Mouse (Mus musculus) MEL (cell line): Measurements from ENCODE around the gene Camk1d. TPM values are rescaled to one million over a fixed set of nuclear protein-coding genes. Genes with fewer than 3 reads are reported as not detected.

Experiments used
- DNase-seq: peaks from one replicate; pipeline ENCODE4 v3.0.0; 2011; ENCODE audit warnings: low read depth, low spot score
- H3K27ac ChIP-seq: 2 replicates; pipeline ENCODE4 v1.5.1; 2012; ENCODE audit warnings: low read depth, mild to moderate bottlenecking, control low read depth, low read length, moderate library complexity; ENCODE audit not compliant: control insufficient read depth
- H3K27me3 ChIP-seq, 2 experiments: fragments of 150-350 bp in 1 of 2; sonication (generic) in 1 of 2; 2 replicates each; pipeline ENCODE4 v1.6.1; 2012; ENCODE audit warnings: low read length in 2 of 2, mild to moderate bottlenecking in 2 of 2, improper control_type of control experiment in 1 of 2, moderate library complexity in 1 of 2; ENCODE audit not compliant: insufficient read depth in 2 of 2, control insufficient read depth in 1 of 2
- H3K36me3 ChIP-seq, 2 experiments: 2 replicates each; pipeline ENCODE4 v1.6.1; 2012 to 2014; ENCODE audit warnings: low read length in 2 of 2, improper control_type of control experiment in 1 of 2, inconsistent platforms in 1 of 2, mild to moderate bottlenecking in 1 of 2; ENCODE audit not compliant: insufficient read depth in 2 of 2, control insufficient read depth in 1 of 2
- H3K4me1 ChIP-seq, 2 experiments: fragments of 150-350 bp in 1 of 2; sonication (generic) in 1 of 2; 2 replicates each; pipeline ENCODE4 v1.6.1; 2012; ENCODE audit warnings: low read length in 2 of 2, improper control_type of control experiment in 1 of 2, mild to moderate bottlenecking in 1 of 2; ENCODE audit not compliant: insufficient read depth in 2 of 2, control insufficient read depth in 1 of 2
- H3K4me3 ChIP-seq, 2 experiments: fragments of 150-350 bp in 1 of 2; sonication (generic) in 1 of 2; 2 replicates each; pipeline ENCODE4 v1.5.1; 2012; ENCODE audit warnings: low read depth in 2 of 2, low read length in 2 of 2, mild to moderate bottlenecking in 2 of 2, moderate library complexity in 2 of 2, control low read depth in 1 of 2, improper control_type of control experiment in 1 of 2; ENCODE audit not compliant: control insufficient read depth in 1 of 2, insufficient read depth in 1 of 2
- H3K79me2 ChIP-seq: 2 replicates; pipeline ENCODE4 v1.6.1; 2012; ENCODE audit warnings: mild to moderate bottlenecking, low read length, moderate library complexity; ENCODE audit not compliant: control insufficient read depth, poor library complexity, insufficient read depth
- H3K9ac ChIP-seq: 2 replicates; pipeline ENCODE4 v1.6.1; 2012; ENCODE audit warnings: low read depth, mild to moderate bottlenecking, control low read depth, low read length, moderate library complexity; ENCODE audit not compliant: control insufficient read depth, poor library complexity, severe bottlenecking
- H3K9me3 ChIP-seq: fragments of 150-350 bp; sonication (generic); replicated peaks from 2 replicates; pipeline ENCODE4 v1.6.1; 2012; ENCODE audit warnings: mild to moderate bottlenecking, low read length, improper control_type of control experiment, moderate library complexity; ENCODE audit not compliant: insufficient read depth
- BHLHE40 ChIP-seq: IDR thresholded peaks from 2 replicates; pipeline ENCODE4 v1.6.1; 2012; ENCODE audit warnings: low read depth, mild to moderate bottlenecking, inconsistent platforms, low read length, improper control_type of control experiment, borderline replicate concordance
- CHD2 ChIP-seq: IDR thresholded peaks from 2 replicates; pipeline ENCODE4 v1.6.1; 2011; ENCODE audit warnings: low read length, improper control_type of control experiment
- EP300 ChIP-seq, 2 experiments: IDR thresholded peaks; 2 replicates each; pipeline ENCODE4 v1.6.1; 2011; ENCODE audit warnings: improper control_type of control experiment in 2 of 2, low read length in 2 of 2, low read depth in 1 of 2, mild to moderate bottlenecking in 1 of 2
- ETS1 ChIP-seq: IDR thresholded peaks from 2 replicates; pipeline ENCODE4 v1.6.1; 2012; ENCODE audit warnings: low read depth, mild to moderate bottlenecking, inconsistent platforms, low read length, improper control_type of control experiment, moderate library complexity
- GABPA ChIP-seq: IDR thresholded peaks from 2 replicates; pipeline ENCODE4 v1.6.1; 2012; ENCODE audit warnings: low read depth, mild to moderate bottlenecking, inconsistent platforms, low read length, improper control_type of control experiment, moderate library complexity
- KAT2A ChIP-seq: conservative IDR thresholded peaks from 2 replicates; pipeline ENCODE4 v1.6.1; 2012; ENCODE audit warnings: low read depth, low read length, improper control_type of control experiment, inconsistent platforms
- MAX ChIP-seq: IDR thresholded peaks from 2 replicates; pipeline ENCODE4 v1.6.1; 2011; ENCODE audit warnings: low read length, improper control_type of control experiment
- MEF2A ChIP-seq: IDR thresholded peaks from 2 replicates; pipeline ENCODE4 v1.6.1; 2014; ENCODE audit warnings: low read depth, mild to moderate bottlenecking, inconsistent platforms, low read length, improper control_type of control experiment; ENCODE audit not compliant: poor library complexity, insufficient replicate concordance, severe bottlenecking; ENCODE audit errors: extremely low read depth
- MYB ChIP-seq: IDR thresholded peaks from 2 replicates; pipeline ENCODE4 v1.6.1; 2011; ENCODE audit warnings: mild to moderate bottlenecking, low read depth, low read length, improper control_type of control experiment
- MYC ChIP-seq: IDR thresholded peaks from 2 replicates; pipeline ENCODE4 v1.6.1; 2011; ENCODE audit warnings: low read depth, mild to moderate bottlenecking, low read length, improper control_type of control experiment, moderate library complexity
- NELFE ChIP-seq: IDR thresholded peaks from 2 replicates; pipeline ENCODE4 v1.6.1; 2011; ENCODE audit warnings: low read depth, low read length, improper control_type of control experiment
- POLR2A ChIP-seq, 2 experiments: IDR thresholded peaks; 2 replicates each; pipeline ENCODE4 v1.6.1; 2011 to 2012; ENCODE audit warnings: low read length in 2 of 2, mild to moderate bottlenecking in 2 of 2, control low read depth in 1 of 2, improper control_type of control experiment in 1 of 2, low read depth in 1 of 2, moderate library complexity in 1 of 2; ENCODE audit not compliant: control insufficient read depth in 1 of 2, insufficient read depth in 1 of 2, poor library complexity in 1 of 2
- RCOR1 ChIP-seq: IDR thresholded peaks from 2 replicates; pipeline ENCODE4 v1.6.1; 2012; ENCODE audit warnings: low read depth, mild to moderate bottlenecking, inconsistent platforms, low read length, improper control_type of control experiment
- SIN3A ChIP-seq: IDR thresholded peaks from 2 replicates; pipeline ENCODE4 v1.6.1; 2012; ENCODE audit warnings: low read length, improper control_type of control experiment, inconsistent platforms
- USF1 ChIP-seq: IDR thresholded peaks from 2 replicates; pipeline ENCODE4 v1.6.1; 2014; ENCODE audit warnings: low read depth, mild to moderate bottlenecking, inconsistent platforms, low read length, improper control_type of control experiment, moderate library complexity
- USF2 ChIP-seq, 2 experiments: IDR thresholded peaks; 2 replicates each; pipeline ENCODE4 v1.6.1; 2011 to 2012; ENCODE audit warnings: improper control_type of control experiment in 2 of 2, low read length in 2 of 2, borderline replicate concordance in 1 of 2, inconsistent platforms in 1 of 2, low read depth in 1 of 2, mild to moderate bottlenecking in 1 of 2; ENCODE audit not compliant: insufficient read depth in 1 of 2
- ZC3H11A ChIP-seq: IDR thresholded peaks from 2 replicates; pipeline ENCODE4 v1.6.1; 2012; ENCODE audit warnings: low read depth, mild to moderate bottlenecking, inconsistent platforms, low read length, improper control_type of control experiment
- ZKSCAN1 ChIP-seq: IDR thresholded peaks from 2 replicates; pipeline ENCODE4 v1.6.1; 2012; ENCODE audit warnings: low read depth, mild to moderate bottlenecking, inconsistent platforms, low read length, improper control_type of control experiment, moderate library complexity
- ZNF384 ChIP-seq: IDR thresholded peaks from 2 replicates; pipeline ENCODE4 v1.6.1; 2012; ENCODE audit warnings: low read depth, mild to moderate bottlenecking, inconsistent platforms, low read length, improper control_type of control experiment
- polyA plus RNA-seq, 2 experiments: library from polyadenylated mRNA; stranded (reverse) in 1 of 2; unstranded in 1 of 2; fragments of >175 nt in 1 of 2; fragments of >200 nt in 1 of 2; gene quantifications; 2 replicates each; pipeline versions ENCODE4 v1.2.1 to v1.2.4; 2012; ENCODE audit warnings: low replicate concordance in 2 of 2, low read depth in 1 of 2; ENCODE audit not compliant: insufficient read length in 2 of 2, insufficient read depth in 1 of 2, missing spikeins in 1 of 2
- total RNA-seq: library from RNA; depleted of rRNA; stranded (reverse); fragments of 300-350 nt; gene quantifications from 2 replicates; pipeline ENCODE4 v1.2.3, GENCODE M21; 2012

Camk1d gene
- total and polyA plus RNA-seq, 3 experiments: 2.9 to 4.4 TPM; not detected in 1

GRCm38 (mm10) chr2:5284351-5284750 is 430.0 kb downstream of the Camk1d start:
- H3K4me1 ChIP-seq: no peaks in the 10 kb centered on the region
- TF ChIP-seq CHD2: no peak
- TF ChIP-seq ZNF384: peak; percentile 66; the same call in 1 of the 2 replicates
- no peaks in the 10 kb centered on the region for H3K9me3 ChIP-seq
- no peak for DNase-seq
- 0 out of 4 replicates have a peak, but pooled peaks cover 0 to 1% of the 10 kb centered on the region in 2 experiments for H3K27me3 ChIP-seq
- H3K9ac ChIP-seq: no peak overlapping the region
- H3K36me3 ChIP-seq: no peaks in the 10 kb centered on the region
- no peak overlapping the region for H3K4me3 ChIP-seq
- no peaks in the 10 kb centered on the region for H3K79me2 ChIP-seq
- H3K27ac ChIP-seq: no peak overlapping the region

GRCm38 (mm10) chr2:5282623-5283022 is 431.7 kb downstream of the Camk1d start:
- Histone ChIP-seq H3K4me1 (no peaks in the 10 kb centered on the region), H3K79me2 (no peaks in the 10 kb centered on the region)
- TF ChIP-seq GABPA (no peak), NELFE (no peak), RCOR1 (no peak), ETS1 (no peak), MYB (no peak), MAX (no peak), POLR2A (IDR thresholded peaks at IDR 0.05; ENCODE audit: control insufficient read depth in 1 of 2, insufficient read depth in 1 of 2, low read depth in 1 of 2, low read length in 2 of 2, poor library complexity in 1 of 2) (no peak), SIN3A (no peak), USF1 (no peak), MYC (no peak), MEF2A (no peak), ZKSCAN1 (no peak), KAT2A (no peak), EP300 (IDR thresholded peaks at IDR 0.05; ENCODE audit: low read depth in 1 of 2, low read length in 2 of 2) (no peak), USF2 (IDR thresholded peaks at IDR 0.05; ENCODE audit: borderline replicate concordance in 1 of 2, insufficient read depth in 1 of 2, low read depth in 1 of 2, low read length in 2 of 2) (no peak), ZC3H11A (no peak), BHLHE40 (no peak)
- TF ChIP-seq, all 39 proteins: peak for 0
- no peak for DNase-seq
- H3K27ac ChIP-seq: no peak overlapping the region
- no peak overlapping the region for H3K9ac ChIP-seq
- H3K36me3 ChIP-seq: no peaks in the 10 kb centered on the region
- no peaks in the 10 kb centered on the region for H3K9me3 ChIP-seq
- H3K27me3 ChIP-seq: 0 out of 4 replicates have a peak, but pooled peaks cover 0 to 1% of the 10 kb centered on the region in 2 experiments
- H3K4me3 ChIP-seq: no peak overlapping the region
